Mouse (Mus musculus): ENCODE data around the gene Timm10. TPM values are rescaled to one million over a fixed set of nuclear protein-coding genes. Genes with fewer than 3 reads are reported as not detected.

The Timm10 gene
- polyA plus RNA-seq (2015; fragmentation: Illumina TruSeq; extraction: RNeasy Lipid Tissue Mini Kit (QIAGEN cat#74804); ENCODE audit: insufficient read depth, low replicate concordance), result 16.9 TPM

GRCm38 (mm10) chr2:84826488-84827282 lies at the start of gene Timm10:
TSS of gene Timm10 (plus strand) at chr2:84826997.

GRCm38 (mm10) chr2:84798493-84798921 lies 28.3 kb upstream of the Timm10 start, which contains the start of gene Ube2l6:
TSS of gene Ube2l6 (plus strand) at chr2:84798828.

GRCm38 (mm10) chr2:84822552-84822951 lies 4.2 kb upstream of the Timm10 start, which contains the start of gene Smtnl1:
TSS of gene Smtnl1 (minus strand) at chr2:84822652.

DNA sequence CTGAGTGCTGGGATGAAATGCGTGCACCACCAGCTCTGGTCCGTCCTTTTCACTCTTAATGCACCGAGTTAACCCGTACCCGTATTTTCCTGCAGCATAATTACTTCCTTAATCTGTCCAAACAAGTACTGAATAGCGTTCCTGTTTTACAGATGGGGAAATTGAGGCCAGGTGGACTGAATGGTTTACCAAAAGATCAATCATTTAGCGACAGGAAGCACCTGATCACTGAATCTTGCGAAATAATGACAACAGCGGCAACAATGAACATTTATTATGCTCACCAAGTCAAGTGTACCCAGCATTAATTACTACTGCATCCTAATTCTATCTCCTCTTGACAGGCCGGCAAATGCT lies 11.8 kb downstream of the Timm10 start, which contains the start of gene Slc43a1:
Slc43a1 (plus strand) TSS at position 258 of the 357 bp plus-strand sequence.

Other genes starting within 250 kb of the Timm10 start
- gene Ctnnd1, start 176.2 kb upstream of the Timm10 start, polyA plus RNA-seq (2015; fragmentation: Illumina TruSeq; extraction: RNeasy Lipid Tissue Mini Kit (QIAGEN cat#74804); ENCODE audit: insufficient read depth, low replicate concordance), result 54.6 TPM
- 0.07 TPM for gene Btbd18, start 167.9 kb upstream of the Timm10 start, polyA plus RNA-seq (2015; fragmentation: Illumina TruSeq; extraction: RNeasy Lipid Tissue Mini Kit (QIAGEN cat#74804); ENCODE audit: insufficient read depth, low replicate concordance)
- gene Selenoh, start 156.2 kb upstream of the Timm10 start, polyA plus RNA-seq (2015; fragmentation: Illumina TruSeq; extraction: RNeasy Lipid Tissue Mini Kit (QIAGEN cat#74804); ENCODE audit: insufficient read depth, low replicate concordance), result 34.9 TPM
- not detected for gene Gm28635, start 149.0 kb upstream of the Timm10 start, polyA plus RNA-seq (2015; fragmentation: Illumina TruSeq; extraction: RNeasy Lipid Tissue Mini Kit (QIAGEN cat#74804); ENCODE audit: insufficient read depth, low replicate concordance)
- 32.3 TPM for gene Med19, start 148.6 kb upstream of the Timm10 start, polyA plus RNA-seq (2015; fragmentation: Illumina TruSeq; extraction: RNeasy Lipid Tissue Mini Kit (QIAGEN cat#74804); ENCODE audit: insufficient read depth, low replicate concordance)
- 60.1 TPM for gene Tmx2, start 147.9 kb upstream of the Timm10 start, polyA plus RNA-seq (2015; fragmentation: Illumina TruSeq; extraction: RNeasy Lipid Tissue Mini Kit (QIAGEN cat#74804); ENCODE audit: insufficient read depth, low replicate concordance)
- gene Zdhhc5, start 111.8 kb upstream of the Timm10 start, polyA plus RNA-seq (2015; fragmentation: Illumina TruSeq; extraction: RNeasy Lipid Tissue Mini Kit (QIAGEN cat#74804); ENCODE audit: insufficient read depth, low replicate concordance), result 39.7 TPM
- 35.0 TPM for gene Clp1, start 99.6 kb upstream of the Timm10 start, polyA plus RNA-seq (2015; fragmentation: Illumina TruSeq; extraction: RNeasy Lipid Tissue Mini Kit (QIAGEN cat#74804); ENCODE audit: insufficient read depth, low replicate concordance)
- gene Ypel4, start 92.9 kb upstream of the Timm10 start, polyA plus RNA-seq (2015; fragmentation: Illumina TruSeq; extraction: RNeasy Lipid Tissue Mini Kit (QIAGEN cat#74804); ENCODE audit: insufficient read depth, low replicate concordance), result 15.9 TPM
- gene Gm19426, start 83.3 kb upstream of the Timm10 start, polyA plus RNA-seq (2015; fragmentation: Illumina TruSeq; extraction: RNeasy Lipid Tissue Mini Kit (QIAGEN cat#74804); ENCODE audit: insufficient read depth, low replicate concordance), result not detected
- gene Serping1, start 51.6 kb upstream of the Timm10 start, polyA plus RNA-seq (2015; fragmentation: Illumina TruSeq; extraction: RNeasy Lipid Tissue Mini Kit (QIAGEN cat#74804); ENCODE audit: insufficient read depth, low replicate concordance), result 159 TPM
- 228 TPM for gene Ube2l6, start 28.2 kb upstream of the Timm10 start, polyA plus RNA-seq (2015; fragmentation: Illumina TruSeq; extraction: RNeasy Lipid Tissue Mini Kit (QIAGEN cat#74804); ENCODE audit: insufficient read depth, low replicate concordance)
- gene Smtnl1, start 4.3 kb upstream of the Timm10 start, polyA plus RNA-seq (2015; fragmentation: Illumina TruSeq; extraction: RNeasy Lipid Tissue Mini Kit (QIAGEN cat#74804); ENCODE audit: insufficient read depth, low replicate concordance), result not detected
- 16.0 TPM for gene Slc43a1, start 11.9 kb downstream of the Timm10 start, polyA plus RNA-seq (2015; fragmentation: Illumina TruSeq; extraction: RNeasy Lipid Tissue Mini Kit (QIAGEN cat#74804); ENCODE audit: insufficient read depth, low replicate concordance)
- not detected for gene Rtn4rl2, start 59.7 kb downstream of the Timm10 start, polyA plus RNA-seq (2015; fragmentation: Illumina TruSeq; extraction: RNeasy Lipid Tissue Mini Kit (QIAGEN cat#74804); ENCODE audit: insufficient read depth, low replicate concordance)
- gene Slc43a3, start 109.6 kb downstream of the Timm10 start, polyA plus RNA-seq (2015; fragmentation: Illumina TruSeq; extraction: RNeasy Lipid Tissue Mini Kit (QIAGEN cat#74804); ENCODE audit: insufficient read depth, low replicate concordance), result 48.3 TPM
- gene Prg2, start 153.5 kb downstream of the Timm10 start, polyA plus RNA-seq (2015; fragmentation: Illumina TruSeq; extraction: RNeasy Lipid Tissue Mini Kit (QIAGEN cat#74804); ENCODE audit: insufficient read depth, low replicate concordance), result 17.7 TPM
- 30.0 TPM for gene Prg3, start 161.2 kb downstream of the Timm10 start, polyA plus RNA-seq (2015; fragmentation: Illumina TruSeq; extraction: RNeasy Lipid Tissue Mini Kit (QIAGEN cat#74804); ENCODE audit: insufficient read depth, low replicate concordance)
- 233 TPM for gene Ssrp1, start 210.2 kb downstream of the Timm10 start, polyA plus RNA-seq (2015; fragmentation: Illumina TruSeq; extraction: RNeasy Lipid Tissue Mini Kit (QIAGEN cat#74804); ENCODE audit: insufficient read depth, low replicate concordance)
- gene P2rx3, start 210.5 kb downstream of the Timm10 start, polyA plus RNA-seq (2015; fragmentation: Illumina TruSeq; extraction: RNeasy Lipid Tissue Mini Kit (QIAGEN cat#74804); ENCODE audit: insufficient read depth, low replicate concordance), result 0.95 TPM
- gene Tnks1bp1, start 221.0 kb downstream of the Timm10 start, polyA plus RNA-seq (2015; fragmentation: Illumina TruSeq; extraction: RNeasy Lipid Tissue Mini Kit (QIAGEN cat#74804); ENCODE audit: insufficient read depth, low replicate concordance), result 8.3 TPM